Mouse (Mus musculus) urinary bladder, postnatal 10 days (tissue): ENCODE results near the gene Gm20481.
"Not testable (repeated sequence)": the region's sequence is repeated elsewhere in the genome, so short reads cannot be mapped to it uniquely, and the experiment has no call there.

Experiments
- DNase-seq: peaks from one replicate; pipeline ENCODE4 v3.0.0; 2022; ENCODE audit warnings: low spot score

Gene Gm20481

GRCm38 (mm10) chr17:34969822-34970221, at the start of gene Gm20481:
Gene Gm20481 (plus strand): TSS chr17:34969912.
- DNase-seq = not testable (repeated sequence)

DNA sequence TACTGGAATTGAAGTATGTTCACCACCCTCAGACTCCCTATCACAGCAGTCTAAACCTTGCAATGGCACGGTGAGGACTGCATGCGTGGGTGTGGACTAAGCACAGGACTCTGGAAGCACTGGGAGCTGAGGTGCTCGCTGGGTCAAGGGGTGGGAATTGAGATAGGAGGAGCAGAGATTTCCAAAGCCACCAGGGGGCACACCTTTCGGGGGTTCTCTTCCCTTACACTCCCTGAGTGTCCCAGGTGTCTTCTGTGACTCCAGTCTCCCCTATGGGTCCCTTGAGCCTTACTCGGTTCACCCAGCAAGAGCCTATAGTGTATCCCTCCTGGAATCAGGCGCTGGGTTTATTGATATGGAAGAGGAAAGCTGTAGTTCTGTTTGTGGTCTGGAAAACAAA, 46.8 kb upstream of the Gm20481 start:
- no peak for DNase-seq

DNA sequence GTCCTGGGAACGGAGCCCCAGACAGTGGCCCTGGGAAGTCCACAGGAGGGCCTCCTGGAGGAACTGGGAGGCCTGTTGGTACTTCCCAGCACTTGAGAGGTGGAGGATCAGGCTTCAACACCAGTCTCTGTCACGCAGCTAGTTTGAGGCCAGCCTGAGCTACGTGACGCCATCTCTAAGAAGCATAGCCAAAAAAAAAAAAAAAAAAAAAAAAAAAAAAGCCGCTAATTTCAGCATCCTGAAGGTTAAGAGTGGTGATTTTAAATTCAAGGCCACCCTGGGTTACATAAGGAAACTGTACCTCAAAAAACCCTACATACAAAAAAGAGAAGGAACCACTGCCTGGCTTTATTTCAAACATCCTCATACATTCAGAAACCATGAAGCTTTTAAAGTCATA, 45.5 kb upstream of the Gm20481 start:
- no peak for DNase-seq

GRCm38 (mm10) chr17:34927306-34928019, 42.2 kb upstream of the Gm20481 start:
- no peak for DNase-seq

DNA sequence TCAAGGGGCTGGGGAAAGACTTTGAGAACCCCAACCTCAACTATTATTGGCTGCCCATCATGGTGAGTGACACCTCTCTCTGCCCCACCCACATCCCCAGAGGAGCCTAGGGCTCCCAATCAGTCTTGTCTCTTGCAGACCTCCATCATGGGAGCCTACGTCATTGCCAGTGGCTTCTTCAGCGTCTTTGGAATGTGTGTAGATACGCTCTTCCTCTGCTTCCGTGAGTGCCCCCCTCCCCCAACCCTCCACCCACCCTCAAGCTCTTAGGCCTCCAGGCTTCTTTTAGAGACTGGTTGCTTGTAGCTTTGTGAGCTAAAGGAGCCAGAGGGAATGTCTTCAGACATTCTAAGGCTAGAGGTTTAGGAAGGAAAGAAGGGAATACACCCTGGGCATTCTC, 40.9 kb upstream of the Gm20481 start:
- no peak for DNase-seq

DNA sequence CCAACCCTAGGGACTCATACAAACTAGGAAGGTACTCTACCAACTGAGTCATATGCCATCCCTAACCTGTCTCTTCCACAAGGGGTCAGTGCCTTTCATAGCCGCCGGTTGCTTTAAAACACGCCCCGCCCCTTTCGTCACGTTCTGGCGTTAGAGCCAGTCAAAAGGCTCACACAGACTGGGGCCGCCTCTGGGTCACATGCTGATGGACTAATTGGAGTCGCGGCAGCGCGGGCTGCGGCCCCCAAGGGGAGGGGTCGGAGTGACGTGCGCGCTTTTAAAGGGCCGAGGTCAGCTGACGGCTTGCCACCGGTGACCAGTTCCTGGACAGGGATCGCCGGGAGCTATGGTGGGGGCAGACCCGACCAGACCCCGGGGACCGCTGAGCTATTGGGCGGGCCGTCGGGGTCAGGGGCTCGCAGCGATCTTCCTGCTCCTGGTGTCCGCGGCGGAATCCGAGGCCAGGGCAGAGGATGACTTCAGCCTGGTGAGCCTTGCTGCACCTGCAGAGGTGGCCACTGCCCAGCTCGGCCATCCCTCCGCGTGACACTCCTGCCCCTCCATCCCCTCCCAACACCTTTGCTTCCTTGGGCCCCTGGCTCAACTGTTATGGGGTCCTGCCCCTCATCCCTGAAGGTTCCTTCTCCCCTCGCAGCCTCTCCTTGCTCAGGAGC, 38.5 kb upstream of the Gm20481 start, which contains the start of gene Neu1:
Gene Neu1, plus strand, starts transcription at position 193 of the 674 bp plus-strand sequence.
- DNase-seq = peak; percentile 94

DNA sequence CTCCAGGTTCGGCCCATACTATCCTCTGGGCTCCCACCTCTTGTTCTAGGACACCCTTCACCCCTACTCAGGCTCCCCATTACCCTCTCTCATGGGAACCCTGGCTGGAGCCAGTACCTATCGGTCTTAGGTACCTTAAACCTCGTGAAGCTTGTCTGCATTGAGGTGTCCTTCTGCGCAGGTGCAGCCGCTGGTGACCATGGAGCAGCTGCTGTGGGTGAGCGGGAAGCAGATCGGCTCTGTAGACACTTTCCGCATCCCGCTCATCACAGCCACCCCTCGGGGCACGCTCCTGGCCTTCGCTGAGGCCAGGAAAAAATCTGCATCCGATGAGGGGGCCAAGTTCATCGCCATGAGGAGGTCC, 38.0 kb upstream of the Gm20481 start:
- no peak for DNase-seq

- DNase-seq = no peak
Observed at GRCm38 (mm10) chr17:34932287-34932686, 37.4 kb upstream of the Gm20481 start.

DNA sequence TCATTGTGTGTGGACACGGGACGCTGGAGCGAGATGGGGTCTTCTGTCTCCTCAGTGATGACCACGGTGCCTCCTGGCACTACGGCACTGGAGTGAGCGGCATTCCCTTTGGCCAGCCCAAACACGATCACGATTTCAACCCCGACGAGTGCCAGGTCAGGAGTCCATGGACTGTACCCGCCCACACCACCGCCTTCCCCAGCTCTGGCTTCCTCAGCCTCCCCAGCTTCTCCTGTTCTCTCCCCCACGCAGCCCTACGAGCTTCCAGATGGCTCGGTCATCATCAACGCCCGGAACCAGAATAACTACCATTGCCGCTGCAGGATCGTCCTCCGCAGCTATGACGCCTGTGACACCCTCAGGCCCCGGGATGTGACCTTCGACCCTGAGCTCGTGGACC, 35.7 kb upstream of the Gm20481 start:
- no peak for DNase-seq

- no peak for DNase-seq
Observed at GRCm38 (mm10) chr17:34934830-34935229, 34.9 kb upstream of the Gm20481 start.

DNA sequence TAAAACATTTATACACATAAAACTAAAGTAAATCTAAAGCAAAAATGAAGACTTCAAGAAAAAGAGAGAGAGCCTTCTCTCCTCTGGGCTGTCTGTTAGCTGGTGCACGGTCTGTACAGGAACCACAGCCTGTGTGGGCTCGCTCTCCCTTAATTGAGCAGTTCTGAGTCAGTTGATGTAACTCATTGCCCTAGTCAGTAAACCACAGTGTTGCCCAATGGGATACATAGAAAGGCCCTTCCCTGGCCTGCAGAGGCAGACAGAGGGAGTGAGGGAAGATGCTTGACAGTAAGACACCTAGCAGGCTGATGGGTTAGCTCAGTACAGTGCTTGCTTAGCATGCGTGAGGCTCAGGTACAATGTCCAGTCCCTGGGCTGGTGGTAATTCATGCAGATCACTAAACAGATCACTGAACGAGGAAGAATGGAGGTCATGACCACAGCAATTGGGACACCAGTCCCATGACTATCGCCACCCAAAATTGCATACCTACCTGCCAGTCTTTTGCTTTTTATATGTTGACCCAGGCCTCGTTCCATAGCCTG, 31.7 kb upstream of the Gm20481 start:
- no peak for DNase-seq

DNA sequence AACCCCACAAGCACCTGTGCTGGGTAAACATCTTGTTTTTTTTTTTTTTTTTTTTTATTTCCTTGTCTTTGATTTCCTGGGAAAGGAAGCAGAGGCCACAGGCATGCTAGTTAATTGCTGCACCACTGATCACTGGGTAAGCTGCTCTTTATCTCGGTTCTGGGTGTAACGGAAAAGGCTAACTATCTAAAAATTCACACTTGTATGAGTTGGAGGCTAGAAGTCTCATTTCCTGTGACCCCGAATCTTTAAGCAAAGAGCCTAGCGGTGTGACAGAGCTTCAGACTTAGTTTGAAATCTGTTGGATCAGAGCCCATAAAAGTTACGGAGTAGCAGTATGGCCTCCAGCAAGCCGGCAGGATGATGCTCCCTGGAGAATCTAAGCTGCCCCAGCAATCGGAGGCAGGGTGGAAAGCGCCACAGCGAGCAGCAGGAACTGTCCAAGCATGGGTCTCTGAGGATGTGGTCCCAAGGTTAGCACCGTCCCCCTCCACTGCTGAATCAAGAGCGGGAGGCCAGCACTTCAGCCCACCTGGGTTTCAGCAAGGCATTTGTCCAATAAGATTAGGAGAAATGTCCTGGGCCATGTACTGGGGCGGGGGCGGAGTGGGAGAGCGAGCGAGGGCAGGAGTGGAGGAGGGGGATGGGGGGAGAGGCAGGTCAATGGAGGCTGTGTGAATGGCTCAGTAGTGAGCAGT, 28.2 kb upstream of the Gm20481 start:
- DNase-seq = no peak

GRCm38 (mm10) chr17:34943128-34943815, 26.4 kb upstream of the Gm20481 start:
- DNase-seq = no peak

DNA sequence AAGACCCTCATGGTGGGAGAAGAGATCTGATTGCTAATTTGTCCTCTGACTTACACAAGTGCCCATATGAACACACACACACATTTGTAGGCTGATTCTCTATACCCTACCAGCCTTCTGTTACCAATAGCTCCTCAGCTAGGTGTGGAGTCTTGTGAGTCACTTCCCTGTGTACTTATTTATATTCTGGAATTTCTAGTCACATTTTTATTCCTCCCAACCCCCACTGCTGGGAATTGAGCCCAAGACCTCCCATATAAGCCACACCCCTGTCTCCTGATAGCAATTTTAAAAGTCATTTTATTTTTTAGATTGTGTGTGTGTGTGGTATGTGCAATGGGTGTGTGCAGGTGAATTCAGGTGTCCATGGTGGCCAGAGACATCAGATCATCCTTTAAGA, 25.4 kb upstream of the Gm20481 start:
- DNase-seq = no peak

- no peak for DNase-seq
Observed at GRCm38 (mm10) chr17:34946486-34947140, 23.1 kb upstream of the Gm20481 start.

GRCm38 (mm10) chr17:34947606-34948005, 22.1 kb upstream of the Gm20481 start:
- DNase-seq = no peak

- DNase-seq = not testable (repeated sequence)
Observed at GRCm38 (mm10) chr17:34948721-34949552, 20.8 kb upstream of the Gm20481 start.

DNA sequence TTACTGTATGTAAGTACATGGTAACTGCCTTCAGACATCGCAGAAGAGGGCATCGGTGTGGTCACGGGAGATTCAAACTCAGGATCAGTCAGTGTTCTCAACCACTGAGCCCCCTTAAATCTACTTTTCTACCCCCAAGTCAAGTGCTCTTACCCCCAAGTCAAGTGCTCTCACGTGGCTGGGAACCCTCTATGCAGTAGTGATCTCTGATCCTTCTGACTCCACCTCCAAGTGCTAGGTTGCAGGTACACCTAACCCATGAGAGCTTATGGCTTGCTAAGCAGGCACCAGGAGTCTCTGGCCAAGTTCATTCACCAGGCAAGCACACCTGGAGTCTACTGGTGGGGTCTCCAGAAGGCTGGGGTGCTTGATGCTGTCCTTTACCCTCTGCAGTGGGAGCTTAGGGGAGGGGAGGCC, 20.2 kb upstream of the Gm20481 start:
- no peak for DNase-seq

DNA sequence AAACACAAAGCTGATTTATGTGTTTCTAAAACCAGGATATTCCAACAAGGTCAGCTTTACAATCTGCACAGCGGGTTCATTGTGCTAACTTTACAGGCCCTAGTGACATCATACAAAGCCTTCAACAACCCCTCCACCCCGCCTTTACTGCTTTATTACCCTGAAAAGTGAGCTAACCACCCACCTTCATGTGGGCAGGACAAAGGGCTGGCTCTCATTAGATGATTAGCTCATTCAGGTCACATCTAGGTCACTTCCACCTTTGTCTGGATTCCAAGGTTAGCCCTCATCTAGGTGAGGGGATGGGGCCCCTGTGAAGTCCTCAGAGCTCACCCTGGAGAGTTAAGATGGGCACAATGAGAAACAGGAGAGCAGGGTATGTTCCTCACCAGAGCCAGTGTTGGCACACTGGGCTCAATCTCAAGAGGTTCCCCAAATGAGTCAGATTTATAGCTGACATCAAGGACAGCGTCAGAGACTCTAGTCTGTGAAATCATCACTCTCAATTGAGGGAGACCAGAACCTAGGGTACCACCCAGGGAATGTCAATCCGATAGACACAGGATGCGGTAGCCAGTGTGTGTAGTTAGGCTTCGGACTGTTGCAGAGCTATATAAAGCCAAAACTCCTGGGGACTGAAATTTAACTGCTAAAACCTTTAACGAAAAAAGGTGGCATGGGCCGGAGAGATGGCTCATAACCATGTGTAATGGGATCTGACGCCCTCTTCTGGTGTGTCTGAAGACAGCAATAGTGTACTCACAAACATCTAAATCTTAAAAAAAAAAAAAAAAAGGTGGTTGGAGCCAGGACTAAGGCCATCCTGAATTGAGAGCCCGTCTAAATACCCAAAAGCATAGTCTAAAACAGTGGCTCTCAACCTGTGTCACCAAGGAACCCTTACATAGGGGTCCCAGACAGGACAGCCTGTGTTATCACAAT, 18.9 kb upstream of the Gm20481 start:
- no peak for DNase-seq
